In the genomic region with DNA sequence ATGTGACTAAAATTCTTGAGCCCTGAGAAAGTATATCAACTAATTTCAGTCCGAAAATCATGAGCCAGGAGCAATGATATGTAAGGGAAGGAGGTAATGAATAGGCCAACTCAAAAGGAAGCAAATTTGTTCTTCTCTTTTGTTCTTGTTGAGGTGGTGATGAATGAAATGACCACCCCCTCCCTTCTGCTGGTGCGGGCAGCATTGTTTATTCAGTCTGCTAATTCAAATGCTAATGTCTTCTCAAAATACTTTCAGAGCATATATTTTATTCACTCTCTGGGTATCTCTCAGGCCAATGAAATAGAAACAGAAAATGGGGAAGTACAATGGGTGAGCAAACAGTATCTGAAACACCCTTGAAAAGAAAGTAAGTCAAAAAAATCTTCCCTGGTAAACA, we compare ENCODE assay signal across 1 mouse cellular context.
TF ChIP-seq lines count a peak whose summit lies in the region.

No protein-coding gene starts in this region.

TF ChIP-seq in MEL, 35 proteins besides CTCF, POLR2A, EP300 and RAD21 (continued from another document):
- TF ChIP-seq ELF1 (IDR thresholded peaks at IDR 0.05; ENCODE audit: low read depth, low read length) (no peak), SIN3A (IDR thresholded peaks at IDR 0.05; ENCODE audit: low read length) (no peak), ETS1 (IDR thresholded peaks at IDR 0.05; ENCODE audit: low read depth, low read length) (no peak), MEF2A (IDR thresholded peaks at IDR 0.05; ENCODE audit: extremely low read depth, insufficient replicate concordance, low read depth, low read length, poor library complexity, severe bottlenecking) (no peak), CHD2 (IDR thresholded peaks at IDR 0.05; ENCODE audit: low read length) (no peak), MYB (IDR thresholded peaks at IDR 0.05; ENCODE audit: low read depth, low read length) (no peak), MAX (IDR thresholded peaks at IDR 0.05; ENCODE audit: low read length) (no peak), TAL1 (IDR thresholded peaks at IDR 0.05; ENCODE audit: low read length) (no peak), JUND (IDR thresholded peaks at IDR 0.05; ENCODE audit: low read depth, low read length) (no peak), SMC3 (IDR thresholded peaks at IDR 0.05; ENCODE audit: low read depth, low read length) (no peak)
